Mouse (Mus musculus): ENCODE measurements around the gene Krcc1.

- TF ChIP-seq CTCF (IDR thresholded peaks at IDR 0.05; ENCODE audit: low read depth, low read length), result no peak
- TF ChIP-seq GATA2 (IDR thresholded peaks at IDR 0.05; ENCODE audit: borderline replicate concordance, low read depth, low read length), result no peak
- TF ChIP-seq GATA1 (IDR thresholded peaks at IDR 0.05; ENCODE audit: borderline replicate concordance, low read length), result no peak
- TF ChIP-seq TAL1 (conservative IDR thresholded peaks at IDR 0.05; ENCODE audit: low read depth, low read length), result no peak
- TF ChIP-seq POLR2AphosphoS5 (IDR thresholded peaks at IDR 0.05; ENCODE audit: insufficient replicate concordance, low read depth, low read length), result no peak; the same call in 1 of the 2 replicates
These were observed 454 bp upstream of the Krcc1 start for GRCm38 (mm10) chr6:71271057-71271388.

Measured in G1E (cell line).